Mouse (Mus musculus): ENCODE results near the gene Rffl. TPM values are rescaled to one million over a fixed set of nuclear protein-coding genes. Genes with fewer than 3 reads are reported as not detected.

Gene Rffl
- polyA plus RNA-seq, 1 experiment = 18.6 TPM

- TF ChIP-seq POLR2A (IDR thresholded peaks at IDR 0.05; ENCODE audit: borderline replicate concordance, insufficient read depth, low read length) (no peak), CTCF (IDR thresholded peaks at IDR 0.05; ENCODE audit: borderline replicate concordance, insufficient read depth, low read depth, low read length) (no peak)
- Histone ChIP-seq H3K4me3 (replicated peaks; ENCODE audit: insufficient read depth, low read depth, low read length) (no peak overlapping the region), H3K4me1 (ENCODE audit: control insufficient read depth, insufficient read depth, low read length) (no peaks in the 10 kb centered on the region), H3K27ac (ENCODE audit: insufficient read depth, low read length) (no peak overlapping the region), H3K27me3 (ENCODE audit: control insufficient read depth, insufficient read depth, low read length) (no peaks in the 10 kb centered on the region)
- DNase-seq = no peak
Measured at GRCm38 (mm10) chr11:82826818-82827217, 44.2 kb downstream of the Rffl start.

GRCm38 (mm10) chr11:82820788-82821456 is 50.1 kb downstream of the Rffl start:
- 91% methylated on average over 13 of the region's 13 CpGs for WGBS
- TF ChIP-seq CTCF (IDR thresholded peaks at IDR 0.05; ENCODE audit: borderline replicate concordance, insufficient read depth, low read depth, low read length) (no peak), POLR2A (IDR thresholded peaks at IDR 0.05; ENCODE audit: borderline replicate concordance, insufficient read depth, low read length) (no peak)
- H3K27me3 ChIP-seq (ENCODE audit: control insufficient read depth, insufficient read depth, low read length) = no peaks in the 10 kb centered on the region
- no peak overlapping the region for H3K4me3 ChIP-seq (replicated peaks; ENCODE audit: insufficient read depth, low read depth, low read length)
- H3K27ac ChIP-seq (ENCODE audit: insufficient read depth, low read length) = no peak overlapping the region
- no peak for DNase-seq
- H3K4me1 ChIP-seq (ENCODE audit: control insufficient read depth, insufficient read depth, low read length) = no peaks in the 10 kb centered on the region

- Histone ChIP-seq H3K4me3 (replicated peaks; ENCODE audit: insufficient read depth, low read depth, low read length) (no peak overlapping the region), H3K4me1 (ENCODE audit: control insufficient read depth, insufficient read depth, low read length) (no peaks in the 10 kb centered on the region), H3K27ac (ENCODE audit: insufficient read depth, low read length) (no peak overlapping the region), H3K27me3 (ENCODE audit: control insufficient read depth, insufficient read depth, low read length) (no peaks in the 10 kb centered on the region)
- 51% methylated on average over 4 of the region's 4 CpGs for WGBS
- TF ChIP-seq CTCF (IDR thresholded peaks at IDR 0.05; ENCODE audit: borderline replicate concordance, insufficient read depth, low read depth, low read length) (no peak), POLR2A (IDR thresholded peaks at IDR 0.05; ENCODE audit: borderline replicate concordance, insufficient read depth, low read length) (no peak)
- DNase-seq = no peak
Measured at GRCm38 (mm10) chr11:82819350-82819749, 51.7 kb downstream of the Rffl start.

- no peak for DNase-seq
- no peak for TF ChIP-seq POLR2A (IDR thresholded peaks at IDR 0.05; ENCODE audit: borderline replicate concordance, insufficient read depth, low read length)
- TF ChIP-seq CTCF (IDR thresholded peaks at IDR 0.05; ENCODE audit: borderline replicate concordance, insufficient read depth, low read depth, low read length) = no peak
- Histone ChIP-seq H3K27me3 (ENCODE audit: control insufficient read depth, insufficient read depth, low read length) (no peaks in the 10 kb centered on the region), H3K4me3 (replicated peaks; ENCODE audit: insufficient read depth, low read depth, low read length) (no peak overlapping the region), H3K27ac (ENCODE audit: insufficient read depth, low read length) (no peak overlapping the region), H3K4me1 (ENCODE audit: control insufficient read depth, insufficient read depth, low read length) (no peaks in the 10 kb centered on the region)
- 25% methylated on average over 5 of the region's 5 CpGs for WGBS
Measured at GRCm38 (mm10) chr11:82808485-82808884, 62.5 kb downstream of the Rffl start.

GRCm38 (mm10) chr11:82807370-82807769 is 63.6 kb downstream of the Rffl start:
- no peak overlapping the region for H3K27ac ChIP-seq (ENCODE audit: insufficient read depth, low read length)
- 75% methylated on average over 3 of the region's 3 CpGs for WGBS
- no peaks in the 10 kb centered on the region for H3K27me3 ChIP-seq (ENCODE audit: control insufficient read depth, insufficient read depth, low read length)
- TF ChIP-seq CTCF (IDR thresholded peaks at IDR 0.05; ENCODE audit: borderline replicate concordance, insufficient read depth, low read depth, low read length) (no peak), POLR2A (IDR thresholded peaks at IDR 0.05; ENCODE audit: borderline replicate concordance, insufficient read depth, low read length) (no peak)
- no peak for DNase-seq
- no peaks in the 10 kb centered on the region for H3K4me1 ChIP-seq (ENCODE audit: control insufficient read depth, insufficient read depth, low read length)
- H3K4me3 ChIP-seq (replicated peaks; ENCODE audit: insufficient read depth, low read depth, low read length) = no peak overlapping the region

GRCm38 (mm10) chr11:82806656-82807055 is 64.4 kb downstream of the Rffl start:
- no peaks in the 10 kb centered on the region for H3K27me3 ChIP-seq (ENCODE audit: control insufficient read depth, insufficient read depth, low read length)
- no peaks in the 10 kb centered on the region for H3K4me1 ChIP-seq (ENCODE audit: control insufficient read depth, insufficient read depth, low read length)
- no peak for DNase-seq
- H3K27ac ChIP-seq (ENCODE audit: insufficient read depth, low read length) = no peak overlapping the region
- TF ChIP-seq CTCF (IDR thresholded peaks at IDR 0.05; ENCODE audit: borderline replicate concordance, insufficient read depth, low read depth, low read length) (no peak), POLR2A (IDR thresholded peaks at IDR 0.05; ENCODE audit: borderline replicate concordance, insufficient read depth, low read length) (no peak)
- 84% methylated on average over 3 of the region's 3 CpGs for WGBS
- no peak overlapping the region for H3K4me3 ChIP-seq (replicated peaks; ENCODE audit: insufficient read depth, low read depth, low read length)

GRCm38 (mm10) chr11:82783453-82783852 is 87.6 kb downstream of the Rffl start:
- WGBS = 80% methylated on average over 11 of the region's 11 CpGs
- Histone ChIP-seq H3K4me3 (replicated peaks; ENCODE audit: insufficient read depth, low read depth, low read length) (no peak overlapping the region), H3K27ac (ENCODE audit: insufficient read depth, low read length) (no peak overlapping the region), H3K27me3 (ENCODE audit: control insufficient read depth, insufficient read depth, low read length) (no peaks in the 10 kb centered on the region), H3K4me1 (ENCODE audit: control insufficient read depth, insufficient read depth, low read length) (no peaks in the 10 kb centered on the region; the same call in 1 of the 2 replicates)
- TF ChIP-seq CTCF (IDR thresholded peaks at IDR 0.05; ENCODE audit: borderline replicate concordance, insufficient read depth, low read depth, low read length) (no peak), POLR2A (IDR thresholded peaks at IDR 0.05; ENCODE audit: borderline replicate concordance, insufficient read depth, low read length) (no peak)
- no peak for DNase-seq

- H3K27me3 ChIP-seq (ENCODE audit: control insufficient read depth, insufficient read depth, low read length) = no peaks in the 10 kb centered on the region
- DNase-seq = no peak
- H3K4me3 ChIP-seq (replicated peaks; ENCODE audit: insufficient read depth, low read depth, low read length) = peak overlapping the region; percentile 92
- no peak overlapping the region for H3K27ac ChIP-seq (ENCODE audit: insufficient read depth, low read length)
- no peaks in the 10 kb centered on the region; the same call in 1 of the 2 replicates for H3K4me1 ChIP-seq (ENCODE audit: control insufficient read depth, insufficient read depth, low read length)
- WGBS = 22% methylated on average over 6 of the region's 6 CpGs
- TF ChIP-seq CTCF (IDR thresholded peaks at IDR 0.05; ENCODE audit: borderline replicate concordance, insufficient read depth, low read depth, low read length) (no peak), POLR2A (IDR thresholded peaks at IDR 0.05; ENCODE audit: borderline replicate concordance, insufficient read depth, low read length) (no peak)
Measured at GRCm38 (mm10) chr11:82782197-82782596, 88.8 kb downstream of the Rffl start.

All from cerebellum, adult 2 months (tissue).